Mouse (Mus musculus) thymus, postnatal 14 days (tissue): Measurements from ENCODE around the gene Gm6034.
A peak's percentile ranks its signal among the peaks of the same experiment; 100 is the strongest.
"Not testable (repeated sequence)": the region's sequence is repeated elsewhere in the genome, so short reads cannot be mapped to it uniquely, and the experiment has no call there.

Experiments used
- DNase-seq: peaks from one replicate; pipeline ENCODE4 v3.0.0; 2021

Gene Gm6034

DNA sequence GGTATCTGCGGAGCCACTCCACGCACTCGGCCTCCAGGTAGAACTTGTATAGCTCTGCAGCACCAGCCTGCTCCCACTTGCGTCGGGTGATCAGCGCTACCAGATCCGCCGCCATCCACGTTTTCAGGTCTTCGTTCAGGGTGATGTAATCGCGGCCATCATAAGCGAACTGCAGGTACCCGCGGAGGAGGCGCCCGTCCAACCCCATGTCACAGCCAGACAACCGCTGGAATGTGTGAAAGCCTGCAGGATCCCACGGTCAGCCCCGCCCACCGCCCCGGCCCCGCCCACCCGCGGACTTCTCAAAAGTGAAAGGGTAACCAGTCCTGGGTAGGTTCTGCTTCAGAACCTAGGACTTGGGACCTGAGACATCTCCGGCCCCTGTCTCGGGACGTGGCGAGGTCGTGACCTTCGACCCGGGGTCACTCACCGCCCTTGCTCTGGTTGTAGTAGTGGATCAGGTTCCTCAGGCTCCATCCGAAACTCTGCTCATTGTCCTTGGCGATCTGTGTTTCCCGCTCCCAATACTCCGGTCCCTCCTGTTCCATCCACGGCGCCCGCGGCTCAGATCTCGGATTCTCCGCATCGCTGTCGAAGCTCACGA lies 40.6 kb downstream of the Gm6034 start:
- peak; percentile 48 for DNase-seq

DNA sequence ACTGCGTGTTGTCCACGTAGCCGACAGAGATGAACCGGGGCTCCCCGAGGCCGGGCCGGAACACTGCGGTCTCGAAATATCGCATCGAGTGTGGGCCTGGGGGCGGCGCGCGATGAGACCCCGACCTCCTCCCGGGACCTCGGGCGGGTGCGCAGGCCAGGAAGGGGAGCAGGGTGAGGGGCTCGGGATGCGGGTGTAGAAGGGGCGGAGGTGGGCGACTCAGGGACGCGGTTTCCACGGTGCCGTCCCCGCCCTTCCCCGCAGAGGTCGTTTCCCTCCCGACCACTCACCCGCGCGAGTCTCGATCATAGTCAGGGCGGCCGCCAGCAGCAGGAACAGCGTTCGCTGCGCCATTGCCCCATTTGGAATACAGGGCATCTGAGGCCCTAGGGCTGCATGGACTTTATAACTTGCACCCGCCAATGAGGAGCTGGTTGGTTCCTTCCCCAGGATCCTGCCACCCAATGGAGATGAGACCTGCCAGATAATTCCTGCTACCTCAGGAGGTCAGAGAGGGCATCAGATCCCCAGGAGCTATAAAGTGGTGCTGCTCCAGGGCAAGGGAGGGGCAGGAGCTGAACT lies 41.2 kb downstream of the Gm6034 start:
- DNase-seq: peak; percentile 56

DNA sequence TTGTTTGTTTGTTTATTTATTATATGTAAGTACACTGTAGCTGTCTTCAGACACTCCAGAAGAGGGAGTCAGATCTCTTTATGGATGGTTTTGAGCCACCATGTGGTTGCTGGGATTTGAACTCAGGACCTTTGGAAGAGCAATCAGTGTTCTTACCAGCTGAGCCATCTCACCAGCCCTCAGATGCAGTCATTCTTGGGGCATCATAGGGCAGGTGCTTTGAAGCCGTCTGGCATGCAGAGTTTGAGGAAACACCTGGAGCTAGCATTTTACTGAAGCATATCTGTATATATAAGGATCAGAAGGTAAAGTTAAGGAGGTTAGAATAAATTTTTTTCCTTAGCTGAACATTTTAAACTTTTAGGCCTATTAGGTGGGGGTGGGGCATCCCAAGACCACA lies 43.2 kb downstream of the Gm6034 start:
- DNase-seq: peak; percentile 83

DNA sequence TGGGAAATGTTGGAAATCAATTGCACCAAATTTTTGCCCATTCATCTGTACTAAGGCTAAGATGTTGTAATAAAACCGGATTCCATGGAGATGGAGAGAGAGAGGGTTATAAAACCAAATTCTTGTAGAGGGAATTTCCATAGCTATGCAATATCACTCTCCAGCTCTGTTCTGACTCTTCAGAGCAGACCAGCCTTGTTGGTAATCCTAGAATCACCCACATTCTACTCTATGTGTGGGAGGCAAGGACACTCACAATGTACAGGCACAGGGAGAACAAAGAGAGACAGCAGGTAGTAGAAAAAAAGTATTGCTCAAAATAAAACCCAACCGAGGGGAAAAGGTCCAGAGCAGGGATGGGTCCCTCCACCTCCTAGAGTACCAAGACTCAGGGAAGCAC lies 49.2 kb downstream of the Gm6034 start:
- DNase-seq: not testable (repeated sequence)

DNA sequence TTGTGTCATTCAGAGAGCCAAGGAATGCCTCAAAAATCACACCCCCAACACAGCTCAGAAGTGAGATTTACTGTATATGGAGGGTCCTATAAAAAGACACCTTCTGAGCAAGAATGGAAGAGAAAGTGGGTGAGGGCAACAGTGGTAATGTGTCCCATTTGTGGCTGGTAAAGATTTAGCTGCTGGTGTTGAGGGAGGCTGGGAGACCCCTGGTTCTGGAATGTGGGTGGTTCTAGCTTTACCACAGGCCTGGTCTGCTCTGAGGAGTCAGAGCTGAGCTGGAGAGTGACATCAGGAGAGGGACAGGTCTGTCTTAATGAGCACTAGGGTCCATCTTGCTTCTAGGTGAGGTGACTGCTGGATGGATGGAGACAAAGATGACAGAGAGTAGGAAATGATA lies 49.8 kb downstream of the Gm6034 start:
- DNase-seq: not testable (repeated sequence)

DNA sequence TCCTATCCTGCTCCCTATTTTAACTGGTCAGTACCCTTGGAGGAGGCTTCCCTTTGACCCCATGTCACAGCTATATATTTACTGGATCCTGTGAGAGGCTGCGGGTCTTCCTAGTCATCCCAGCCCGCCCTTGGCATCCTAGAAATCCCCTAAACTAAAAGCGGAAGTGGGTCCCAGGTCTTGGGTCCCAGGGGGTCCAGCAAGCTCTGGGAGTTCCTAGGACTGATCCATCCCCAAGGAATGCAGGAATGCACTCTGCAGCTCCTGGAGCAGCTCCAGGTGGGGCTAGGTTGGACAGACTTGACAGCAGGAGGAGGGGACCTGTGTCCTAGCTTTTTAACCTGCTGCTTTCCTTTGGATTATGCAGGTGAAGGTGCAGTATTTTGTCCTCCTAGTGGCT lies 51.2 kb downstream of the Gm6034 start:
- DNase-seq: no peak

DNA sequence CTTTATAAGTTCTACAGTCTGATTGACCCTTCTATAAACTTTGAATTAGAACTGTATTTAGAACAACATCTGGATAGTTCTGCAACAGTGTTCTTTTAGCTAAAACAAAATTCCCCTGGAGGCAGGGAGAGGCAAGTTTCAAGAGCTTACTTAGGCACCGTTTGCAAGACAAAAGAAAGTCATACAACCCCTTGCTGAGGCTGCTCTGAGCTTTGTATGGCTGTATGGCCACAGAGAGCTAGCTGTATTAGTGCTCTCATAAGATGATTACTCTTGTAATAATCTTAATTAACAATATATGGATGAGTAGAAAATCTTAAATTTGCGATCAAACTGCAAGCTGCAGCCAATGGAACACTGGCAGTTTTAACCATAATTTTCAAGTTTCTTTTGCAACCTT lies 56.8 kb downstream of the Gm6034 start:
- DNase-seq: not testable (repeated sequence)

DNA sequence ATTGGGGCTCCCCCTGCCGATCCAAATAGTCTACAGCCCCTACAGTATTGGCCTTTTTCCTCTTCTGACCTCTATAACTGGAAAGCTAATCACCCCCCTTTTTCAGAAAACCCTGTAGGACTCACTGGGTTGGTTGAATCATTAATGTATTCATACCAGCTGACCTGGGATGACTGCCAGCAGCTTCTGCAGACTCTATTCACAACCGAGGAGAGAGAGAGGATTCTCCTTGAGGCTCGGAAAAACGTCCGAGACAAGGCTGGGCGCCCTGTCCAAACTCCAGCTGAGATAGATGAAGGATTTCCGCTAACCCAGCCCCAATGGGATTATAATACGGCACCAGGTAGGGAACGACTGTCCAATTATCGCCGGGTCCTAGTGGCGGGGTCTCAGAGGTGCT lies 59.3 kb downstream of the Gm6034 start:
- not testable (repeated sequence) for DNase-seq
